Comparison of ENCODE assay signal across 8 mouse cellular contexts in genomic region chr14:54259003-54259721, GRCm38 (mm10). TPM values are rescaled to one million over a fixed set of nuclear protein-coding genes. Genes with fewer than 3 reads are reported as not detected.
DNase-seq lines count a peak whose midpoint lies in the region; ATAC-seq lines count a peak whose summit lies in the region.

No protein-coding gene starts in this region.

- H3K4me2 ChIP-seq in hindbrain, embryonic 14.5 days (replicated peaks), result peak overlapping the region; percentile 57

- no peaks in the 10 kb centered on the region for H3K9me3 ChIP-seq in hindbrain, embryonic 14.5 days (ENCODE audit: control insufficient read depth, low read length)

- peak overlapping the region; percentile 41 for H3K4me3 ChIP-seq in hindbrain, embryonic 14.5 days (replicated peaks; ENCODE audit: low read length)

- peak; percentile 92 for ATAC-seq in hindbrain, embryonic 14.5 days (ENCODE audit: low FRiP score)

- peaks cover 12% of the 10 kb centered on the region for H3K4me1 ChIP-seq in hindbrain, embryonic 14.5 days (replicated peaks; ENCODE audit: control insufficient read depth, insufficient read depth, low read length)

- peak overlapping the region; percentile 48; the same call in 1 of the 2 replicates for H3K27ac ChIP-seq in hindbrain, embryonic 14.5 days

- no peaks in the 10 kb centered on the region; the same call in 1 of the 2 replicates for H3K36me3 ChIP-seq in hindbrain, embryonic 14.5 days (replicated peaks; ENCODE audit: control insufficient read depth, insufficient read depth)

- peak overlapping the region; percentile 59 for H3K9ac ChIP-seq in hindbrain, embryonic 14.5 days

- H3K27me3 ChIP-seq in hindbrain, embryonic 14.5 days (ENCODE audit: control insufficient read depth, insufficient read depth, low read length), result 0 out of 2 replicates have a peak, but pooled peaks cover 3% of the 10 kb centered on the region

- peak; percentile 63 for DNase-seq in T-cell, adult 2 months (ENCODE audit: low spot score)
- DNase-seq in cerebellum, postnatal 36 days, result peak; percentile 83 to 90
- peak; percentile 66 to 75 for DNase-seq in frontal cortex, postnatal 25 days (ENCODE audit: low spot score in 2 of 2)
- DNase-seq in hindbrain, embryonic 14.5 days (ENCODE audit: low spot score), result peak; percentile 81
- peak; percentile 66 to 82 for DNase-seq in layer of hippocampus, postnatal 25 days (ENCODE audit: extremely low spot score in 1 of 2, low spot score in 1 of 2)
- peak; percentile 98 for DNase-seq in lung, postnatal 14 days
- peak; percentile 97 for DNase-seq in ovary, postnatal 36 days (ENCODE audit: low spot score)
- DNase-seq in thymus, postnatal 25 days, result peak; percentile 79

- WGBS in hindbrain, embryonic 14.5 days, result under 1% methylated on average over 35 of the region's 35 CpGs

RNA-seq across cellular contexts. Expression of gene Abhd4, which starts 5.2 kb away (rescaled TPM):
- polyA plus RNA-seq in hindbrain, embryonic 14.5 days (2014; fragmentation: Nextera tagmentation; extraction: Ambion mirVana), result 64.5 and 65.4 TPM in 2 replicates
- 10 to 100 TPM; 60.2 to 64.3 TPM for total RNA-seq in layer of hippocampus, postnatal 25 days (2021)

RNA-seq across cellular contexts. Expression of gene Dad1, which starts 5.3 kb away (rescaled TPM):
- 365 and 386 TPM in 2 replicates for polyA plus RNA-seq in hindbrain, embryonic 14.5 days (2014; fragmentation: Nextera tagmentation; extraction: Ambion mirVana)
- total RNA-seq in layer of hippocampus, postnatal 25 days (2021), result 100 to 1,000 TPM; 117 to 132 TPM

RNA-seq across cellular contexts. Expression of gene Olfr49, which starts 25.6 kb away (rescaled TPM):
- polyA plus RNA-seq in hindbrain, embryonic 14.5 days (2014; fragmentation: Nextera tagmentation; extraction: Ambion mirVana), result not detected in 2 replicates
- total RNA-seq in layer of hippocampus, postnatal 25 days (2021), result not detected

Comparison
In these comparisons a context has a peak if more than half of its experiments do, and no peak if none do; other contexts are left out.
1. Peak in every context shown above with its lines: DNase-seq, ATAC-seq, H3K4me3 ChIP-seq and H3K27ac ChIP-seq.